Mouse (Mus musculus) ES-E14 (cell line): ENCODE results near the gene Olfr384. TPM values are rescaled to one million over a fixed set of nuclear protein-coding genes. Genes with fewer than 3 reads are reported as not detected.
"Not testable (repeated sequence)": the region's sequence is repeated elsewhere in the genome, so short reads cannot be mapped to it uniquely, and the experiment has no call there.

Experiments used
- DNase-seq: peaks from one replicate; pipeline ENCODE4 v3.0.0-alpha.2; 2013; ENCODE audit warnings: low read depth, low spot score
- H3K27ac ChIP-seq: 2 replicates; pipeline ENCODE4 v1.5.1; 2012; ENCODE audit warnings: low read depth, mild to moderate bottlenecking, low read length, moderate library complexity, mixed read lengths; ENCODE audit not compliant: poor library complexity, insufficient read depth, severe bottlenecking
- H3K36me3 ChIP-seq: 2 replicates; pipeline ENCODE4 v1.6.1; 2012; ENCODE audit warnings: mild to moderate bottlenecking, low read length, moderate library complexity, mixed read lengths; ENCODE audit not compliant: control insufficient read depth, poor library complexity, insufficient read depth, severe bottlenecking
- H3K4me1 ChIP-seq, 2 experiments: fragments of 150-350 bp in 1 of 2; sonication (generic) in 1 of 2; 2 replicates each; pipeline ENCODE4 v1.6.1; 2012; ENCODE audit warnings: low read length in 2 of 2, mild to moderate bottlenecking in 1 of 2, mixed read lengths in 1 of 2; ENCODE audit not compliant: control insufficient read depth in 2 of 2, insufficient read depth in 2 of 2, poor library complexity in 1 of 2
- H3K4me3 ChIP-seq, 2 experiments: fragments of 150-350 bp in 1 of 2; sonication (generic) in 1 of 2; 2 replicates each; pipeline ENCODE4 v1.5.1; 2012; ENCODE audit warnings: low read length in 2 of 2, low read depth in 1 of 2, mild to moderate bottlenecking in 1 of 2, mixed read lengths in 1 of 2; ENCODE audit not compliant: insufficient read depth in 1 of 2, poor library complexity in 1 of 2, severe bottlenecking in 1 of 2
- H3K9ac ChIP-seq: 2 replicates; pipeline ENCODE4 v1.6.1; 2012; ENCODE audit warnings: low read depth, mild to moderate bottlenecking, low read length, mixed read lengths; ENCODE audit not compliant: poor library complexity, insufficient read depth, severe bottlenecking
- H3K9me3 ChIP-seq: fragments of 150-350 bp; sonication (generic); 2 replicates; pipeline ENCODE4 v1.6.1; 2012; ENCODE audit warnings: low read depth, mild to moderate bottlenecking, low read length; ENCODE audit not compliant: control insufficient read depth, insufficient read depth
- CHD2 ChIP-seq: IDR thresholded peaks from 2 replicates; pipeline ENCODE4 v1.6.1; 2014; ENCODE audit warnings: mild to moderate bottlenecking, low read depth, low read length, inconsistent platforms
- HCFC1 ChIP-seq: IDR thresholded peaks from 2 replicates; pipeline ENCODE4 v1.6.1; 2012; ENCODE audit warnings: low read length, inconsistent platforms, borderline replicate concordance; ENCODE audit not compliant: insufficient read depth
- MAFK ChIP-seq: IDR thresholded peaks from 2 replicates; pipeline ENCODE4 v1.6.1; 2014; ENCODE audit warnings: mild to moderate bottlenecking, low read depth, low read length, inconsistent platforms; ENCODE audit not compliant: insufficient read depth
- ZC3H11A ChIP-seq: IDR thresholded peaks from 2 replicates; pipeline ENCODE4 v1.6.1; 2012; ENCODE audit warnings: low read depth, mild to moderate bottlenecking, inconsistent platforms, low read length, borderline replicate concordance
- ZNF384 ChIP-seq: IDR thresholded peaks from 2 replicates; pipeline ENCODE4 v1.6.1; 2012; ENCODE audit warnings: low read depth, low read length, inconsistent platforms
- in situ Hi-C, 2 experiments: fragments of 600-800 bp; cut with MboI; formaldehyde crosslinking; loops; one replicate each; pipeline ENCODE4 v1.15.1; 2025; ENCODE audit warnings: low sequenced_read_pairs in 2 of 2, inconsistent platforms in 1 of 2; ENCODE audit not compliant: unreplicated experiment in 2 of 2
- total RNA-seq: library from RNA; depleted of rRNA; stranded (reverse); fragments of 300-350 nt; gene quantifications from 2 replicates; pipeline ENCODE4 v1.2.3, GENCODE M21; 2012; rRNA removed

Gene Olfr384
- not detected in 2 replicates for total RNA-seq

DNA sequence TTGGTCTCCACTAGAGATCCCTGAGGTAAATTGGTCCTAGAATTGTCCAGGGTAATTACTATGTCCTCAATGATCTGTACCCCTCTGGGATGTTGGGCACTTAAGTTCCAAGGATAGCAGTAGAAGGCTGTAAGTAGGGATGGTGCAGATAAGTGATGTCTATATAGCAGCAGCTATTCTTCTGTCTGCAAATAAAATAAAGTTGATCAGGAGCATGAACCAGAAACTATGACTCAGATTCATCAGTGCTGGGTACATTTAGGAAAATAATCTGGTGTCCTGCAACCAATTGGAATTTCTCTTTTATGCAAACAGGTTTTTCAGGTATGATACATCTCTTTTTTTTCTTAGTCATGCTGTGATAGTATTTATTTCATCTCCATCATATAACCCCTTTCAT, at the start of gene Olfr384:
Gene Olfr384, plus strand, starts transcription at position 301 of the 400 bp plus-strand sequence.
- no peaks in the 10 kb centered on the region for H3K9me3 ChIP-seq
- no peak within 1 kb of the TSS for H3K4me3 ChIP-seq
- H3K36me3 ChIP-seq, result no peaks in the 10 kb centered on the region
- H3K4me1 ChIP-seq, result no peaks in the 10 kb centered on the region
- H3K27ac ChIP-seq, result no peak within 1 kb of the TSS
- TF ChIP-seq ZNF384 (no peak), CHD2 (no peak), HCFC1 (no peak), MAFK (no peak), ZC3H11A (no peak)
- H3K9ac ChIP-seq, result no peak within 1 kb of the TSS
- DNase-seq, result no peak
- in situ Hi-C loops, result no loop called here

DNA sequence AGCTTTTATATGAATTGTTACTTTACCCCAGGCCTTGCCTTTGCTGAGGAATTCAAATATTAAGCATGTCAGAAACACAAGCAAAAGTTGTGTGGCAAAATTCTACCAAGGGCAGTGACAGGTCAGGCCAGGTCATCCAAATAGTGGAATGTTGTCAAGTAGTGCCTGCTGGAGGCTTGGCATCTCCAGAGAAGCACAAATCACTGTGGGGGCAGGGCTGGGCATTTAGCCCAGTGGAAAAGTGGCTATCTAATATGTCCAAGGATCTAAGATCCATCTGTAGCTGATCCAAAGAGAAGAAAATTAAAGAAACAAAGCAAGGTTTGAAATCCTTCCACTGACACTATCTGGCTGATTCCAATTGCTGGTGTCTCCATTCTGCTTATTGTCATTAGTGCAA, 18.5 kb upstream of the Olfr384 start:
- no peak overlapping the region for H3K27ac ChIP-seq
- in situ Hi-C loops, result no loop called here
- no peak overlapping the region for H3K9ac ChIP-seq
- H3K4me3 ChIP-seq, result no peak overlapping the region
- no peaks in the 10 kb centered on the region for H3K9me3 ChIP-seq
- H3K36me3 ChIP-seq, result no peaks in the 10 kb centered on the region
- TF ChIP-seq HCFC1, result no peak
- TF ChIP-seq ZNF384, result no peak
- no peak for TF ChIP-seq ZC3H11A
- no peak for TF ChIP-seq CHD2
- TF ChIP-seq MAFK, result no peak
- no peak for DNase-seq
- no peaks in the 10 kb centered on the region for H3K4me1 ChIP-seq

- DNase-seq, H3K36me3 ChIP-seq, H3K27ac ChIP-seq, H3K4me3 ChIP-seq, H3K4me1 ChIP-seq, H3K9ac ChIP-seq, H3K9me3 ChIP-seq, in situ Hi-C loops: not testable (repeated sequence)
These were observed 15.2 kb upstream of the Olfr384 start for GRCm38 (mm10) chr11:73583188-73583587.

DNA sequence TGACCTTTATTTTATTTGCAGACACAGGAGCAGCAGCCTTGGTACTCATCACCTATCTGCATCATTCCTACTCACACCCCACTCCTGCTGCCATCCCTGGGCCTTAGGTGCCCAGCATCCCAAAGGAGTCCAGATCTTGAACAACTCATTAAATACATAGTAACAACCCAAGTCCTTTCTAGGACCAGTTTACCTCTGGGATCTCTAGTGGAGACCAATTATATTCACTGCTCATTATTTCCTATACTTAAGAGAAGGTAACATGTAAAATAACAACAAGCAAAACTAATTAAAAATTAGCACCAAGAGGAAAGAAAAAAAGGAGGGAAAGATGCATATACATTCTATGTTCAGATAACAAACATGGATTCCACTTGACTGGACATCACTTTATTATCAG, 5.5 kb upstream of the Olfr384 start, which contains the start of gene Olfr385:
Gene Olfr385, minus strand, starts transcription at position 101 of the 400 bp plus-strand sequence.
- H3K4me1 ChIP-seq, result no peaks in the 10 kb centered on the region
- no peak within 1 kb of the TSS for H3K27ac ChIP-seq
- no peak for TF ChIP-seq HCFC1
- no peak for TF ChIP-seq CHD2
- no peak for TF ChIP-seq MAFK
- no peak for TF ChIP-seq ZNF384
- DNase-seq, result no peak
- in situ Hi-C loops, result no loop called here
- no peak within 1 kb of the TSS for H3K9ac ChIP-seq
- no peak within 1 kb of the TSS for H3K4me3 ChIP-seq
- H3K9me3 ChIP-seq, result no peaks in the 10 kb centered on the region
- H3K36me3 ChIP-seq, result no peaks in the 10 kb centered on the region

Other genes starting within 250 kb of the Olfr384 start
- 0.31 TPM in 1 of 2 replicates, not detected in the other for gene Olfr20, start 247.8 kb upstream of the Olfr384 start, total RNA-seq
- 1.1 and 1.6 TPM in 2 replicates for gene Olfr376, start 227.3 kb upstream of the Olfr384 start, total RNA-seq
- gene Olfr1, start 199.0 kb upstream of the Olfr384 start, total RNA-seq, result not detected in 2 replicates
- not detected in 2 replicates for gene Olfr378, start 170.1 kb upstream of the Olfr384 start, total RNA-seq
- gene Olfr380, start 141.1 kb upstream of the Olfr384 start, total RNA-seq, result not detected in 2 replicates
- gene Olfr381, start 107.0 kb upstream of the Olfr384 start, total RNA-seq, result not detected in 2 replicates
- not detected in 2 replicates for gene Olfr382, start 81.4 kb upstream of the Olfr384 start, total RNA-seq
- not detected in 2 replicates for gene Olfr385, start 5.6 kb upstream of the Olfr384 start, total RNA-seq
- gene Zfp735, start 90.2 kb downstream of the Olfr384 start, total RNA-seq, result not detected in 2 replicates
- not detected in 2 replicates for gene Olfr389, start 182.1 kb downstream of the Olfr384 start, total RNA-seq
- not detected in 2 replicates for gene Olfr390, start 184.4 kb downstream of the Olfr384 start, total RNA-seq
- gene Olfr391-ps, start 204.5 kb downstream of the Olfr384 start, total RNA-seq, result not detected in 2 replicates
- gene Olfr392, start 218.5 kb downstream of the Olfr384 start, total RNA-seq, result not detected in 2 replicates